Mouse (Mus musculus) frontal cortex, postnatal 25 days (tissue): Measurements from ENCODE around the gene Oxct2b.
"Not testable (repeated sequence)": the region's sequence is repeated elsewhere in the genome, so short reads cannot be mapped to it uniquely, and the experiment has no call there.

Experiments used
- DNase-seq, 2 experiments: peaks; one replicate each; pipeline ENCODE4 v3.0.0; 2022; ENCODE audit warnings: low spot score in 2 of 2

Oxct2b gene

GRCm38 (mm10) chr4:123116011-123116410 is at the start of gene Oxct2b:
Gene Oxct2b, plus strand, starts transcription at chr4:123116266.
- no peak for DNase-seq

DNA sequence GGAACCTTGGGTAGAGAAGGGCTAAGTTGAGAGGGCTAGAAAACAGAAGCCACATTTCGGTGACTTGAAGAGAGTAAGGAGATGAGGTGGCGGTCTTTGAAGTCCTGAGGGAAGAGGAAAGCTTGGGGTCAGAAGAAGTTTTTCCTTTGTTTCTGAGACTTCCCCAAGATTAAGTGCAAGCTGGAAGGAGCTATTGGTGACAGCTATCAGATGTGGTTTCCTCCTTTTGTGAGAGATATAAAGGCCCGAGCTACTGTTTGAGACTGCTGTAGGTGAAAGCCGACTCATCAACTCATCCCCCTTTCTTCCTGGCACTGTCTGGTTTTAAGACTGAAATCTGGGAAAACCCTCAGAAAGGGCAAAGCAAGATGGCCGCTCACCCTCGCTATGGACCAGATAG is 47.4 kb upstream of the Oxct2b start:
- DNase-seq: no peak

DNA sequence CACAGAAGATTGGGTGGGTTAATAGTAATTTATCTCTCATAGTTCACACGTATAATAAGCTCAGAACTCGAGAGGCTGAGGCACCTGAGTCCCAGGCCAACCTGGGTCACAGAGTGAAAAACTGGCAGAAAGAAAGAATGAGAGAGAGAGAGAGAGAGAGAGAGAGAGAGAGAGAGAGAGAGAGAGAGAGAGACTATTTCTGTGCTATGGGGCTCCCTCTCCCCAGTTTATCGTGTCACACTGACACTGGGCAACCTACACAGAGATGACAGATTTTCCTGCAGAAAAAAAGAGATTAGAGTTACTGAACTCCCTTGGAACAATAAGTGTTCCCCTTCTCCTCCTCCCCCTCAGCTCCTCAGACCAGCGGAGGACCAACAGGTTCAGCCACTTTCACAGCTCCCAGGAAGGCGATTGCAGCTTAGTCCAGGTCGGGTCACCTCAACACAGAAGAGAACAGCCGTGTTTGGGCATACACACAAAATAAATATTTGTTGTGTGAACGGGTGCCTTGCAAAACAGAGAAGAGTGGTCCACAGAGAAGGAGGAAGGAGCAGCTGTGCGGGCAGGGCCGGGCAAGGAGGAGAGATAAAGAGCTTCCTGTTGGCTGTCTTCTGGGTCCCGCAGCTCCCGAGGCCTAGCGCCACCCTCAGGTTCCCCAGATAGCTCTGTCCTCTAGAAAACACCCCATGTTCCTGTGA is 44.6 kb upstream of the Oxct2b start:
- no peak for DNase-seq

GRCm38 (mm10) chr4:123076928-123077327 is 39.1 kb upstream of the Oxct2b start:
- no peak for DNase-seq

DNA sequence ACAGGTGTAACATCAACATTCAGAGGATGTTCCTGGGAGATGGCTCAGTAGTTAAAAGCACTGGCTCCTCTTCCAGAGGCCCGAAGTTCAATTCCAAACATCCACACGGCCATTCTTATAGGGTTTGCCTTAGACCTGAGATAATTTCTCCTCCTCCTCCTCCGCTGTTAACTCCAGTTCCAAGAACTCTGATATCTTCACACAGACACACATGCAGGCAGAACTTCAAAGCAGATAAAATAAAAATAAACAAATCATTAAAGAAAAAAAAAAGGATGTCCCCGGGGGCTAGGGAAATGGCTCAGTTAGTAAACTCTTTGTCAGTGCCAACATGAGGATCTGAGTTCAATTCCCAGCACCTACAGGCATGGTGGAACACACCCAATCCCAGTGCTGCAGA is 37.8 kb upstream of the Oxct2b start:
- no peak for DNase-seq

- no peak for DNase-seq
Measured at GRCm38 (mm10) chr4:123080791-123081190, 35.3 kb upstream of the Oxct2b start.

DNA sequence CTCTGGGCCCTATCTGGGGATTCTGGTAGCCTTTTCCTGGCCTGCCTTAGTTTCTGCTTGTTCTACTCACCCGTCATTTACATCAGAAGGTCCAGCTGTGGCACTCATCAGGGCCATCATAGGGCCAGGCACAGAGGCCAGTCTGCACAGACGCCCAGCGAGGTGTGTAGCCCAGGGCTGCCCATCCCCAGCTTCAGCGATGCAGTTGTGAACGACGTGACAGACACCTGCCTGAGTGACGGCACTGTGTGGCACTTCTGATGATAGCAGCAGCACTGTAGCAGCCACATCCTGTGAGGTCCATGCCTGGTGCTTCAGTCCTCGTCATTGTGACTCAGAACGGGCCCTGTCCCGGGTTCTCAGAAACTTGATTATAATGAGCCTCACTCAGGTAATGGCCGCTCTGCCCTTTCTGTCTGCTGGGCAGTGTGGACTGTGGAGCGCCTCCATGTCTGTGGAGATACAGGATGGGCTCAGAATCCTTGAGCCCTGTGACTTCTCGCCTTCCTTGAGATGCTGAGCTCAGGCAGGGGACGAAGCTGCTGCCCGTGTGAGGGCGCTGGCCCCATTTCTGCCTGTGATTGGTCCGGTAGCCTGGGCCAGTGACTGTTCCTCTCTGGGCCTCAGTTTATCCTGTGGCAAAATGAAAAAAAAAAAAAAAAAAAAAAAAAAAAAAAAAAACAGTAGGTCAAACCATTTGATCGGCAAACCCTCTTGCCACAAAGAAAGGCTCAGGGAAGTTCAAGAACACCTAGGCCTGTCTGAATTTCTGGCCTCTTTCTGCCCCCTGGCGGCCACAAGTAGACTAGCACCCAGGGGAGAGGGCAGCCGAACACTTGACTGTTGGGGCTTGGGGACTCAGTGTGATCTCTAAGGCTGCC is 33.5 kb upstream of the Oxct2b start:
- peak; percentile 36 to 50 for DNase-seq

- no peak for DNase-seq
Measured at GRCm38 (mm10) chr4:123083323-123083902, 32.7 kb upstream of the Oxct2b start.

- no peak for DNase-seq
Measured at GRCm38 (mm10) chr4:123085290-123085689, 30.8 kb upstream of the Oxct2b start.

GRCm38 (mm10) chr4:123086381-123086780 is 29.7 kb upstream of the Oxct2b start:
- DNase-seq: no peak

DNA sequence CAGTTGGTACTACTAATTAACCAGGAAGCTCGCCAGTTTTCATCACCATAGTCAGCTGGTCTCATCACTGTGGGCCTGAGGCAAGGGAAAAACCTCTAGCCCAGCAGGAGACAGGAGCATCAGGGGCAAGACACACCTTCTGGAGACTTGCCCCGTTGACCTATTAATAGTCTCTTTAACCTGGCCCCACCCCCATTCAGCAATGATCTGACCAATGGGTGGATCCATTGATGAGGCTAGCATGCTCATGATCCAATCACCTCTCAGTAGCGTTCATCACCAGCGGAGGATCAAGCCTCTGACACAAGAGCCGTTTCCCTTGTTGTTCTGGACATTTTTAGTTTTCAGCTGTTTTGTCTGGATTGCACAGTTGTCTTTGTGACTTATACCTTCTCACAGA is 23.4 kb upstream of the Oxct2b start:
- no peak for DNase-seq

GRCm38 (mm10) chr4:123093064-123093776 is 22.8 kb upstream of the Oxct2b start:
- DNase-seq: no peak

- DNase-seq: no peak
Measured at GRCm38 (mm10) chr4:123093869-123094268, 22.2 kb upstream of the Oxct2b start.

DNA sequence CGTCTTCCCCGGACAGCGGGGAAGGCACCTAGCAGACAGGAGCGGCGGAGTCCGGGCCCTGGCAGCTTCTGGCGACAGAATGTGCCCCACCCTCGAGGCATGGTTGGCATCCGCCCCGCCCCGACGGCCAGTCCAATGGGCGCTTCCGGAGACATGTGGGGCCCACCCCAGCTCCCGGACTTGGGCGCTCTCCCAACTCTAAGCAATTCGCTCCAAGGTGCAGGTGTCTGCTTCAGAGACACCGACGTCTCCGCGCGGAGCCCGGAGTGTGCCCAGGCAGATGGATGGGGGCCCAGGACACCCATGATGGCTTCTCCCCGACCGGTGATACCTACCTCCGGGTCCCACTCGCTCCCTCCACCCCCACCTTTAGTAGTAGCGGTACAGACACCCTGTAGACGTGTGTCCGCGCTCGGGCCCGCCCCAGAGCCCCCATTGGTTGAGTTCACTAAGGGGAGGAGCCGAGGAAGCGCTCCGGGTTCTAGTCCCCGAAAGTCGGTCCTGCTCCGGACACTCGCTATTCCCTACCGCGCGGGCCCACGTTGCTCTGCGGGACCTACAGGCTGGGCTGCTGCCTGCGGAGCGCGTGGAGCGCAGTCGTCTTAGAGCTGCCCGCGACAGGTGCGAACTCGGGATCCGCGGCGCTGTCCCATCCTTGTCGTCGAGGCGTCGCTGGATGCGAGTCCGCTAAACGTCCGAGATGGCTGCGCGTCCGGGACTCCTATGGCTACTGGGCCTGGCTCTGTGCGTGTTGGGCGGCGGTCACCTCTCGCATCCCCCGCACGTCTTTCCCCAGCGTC is 11.2 kb upstream of the Oxct2b start, which contains the start of gene Bmp8b:
Bmp8b (plus strand) TSS at position 515 of the 800 bp plus-strand sequence.
- DNase-seq: no peak

DNA sequence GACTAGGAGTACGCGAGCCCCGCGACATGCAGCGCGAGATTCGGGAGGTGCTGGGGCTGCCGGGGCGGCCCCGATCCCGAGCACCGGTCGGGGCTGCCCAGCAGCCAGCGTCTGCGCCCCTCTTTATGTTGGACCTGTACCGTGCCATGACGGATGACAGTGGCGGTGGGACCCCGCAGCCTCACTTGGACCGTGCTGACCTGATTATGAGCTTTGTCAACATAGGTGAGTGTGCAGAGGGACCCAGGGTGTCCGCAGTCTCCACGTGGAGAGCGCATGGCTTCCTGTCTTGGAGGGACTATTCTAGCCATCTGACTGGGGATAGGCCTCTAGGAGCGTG is 10.6 kb upstream of the Oxct2b start:
- DNase-seq: no peak

DNA sequence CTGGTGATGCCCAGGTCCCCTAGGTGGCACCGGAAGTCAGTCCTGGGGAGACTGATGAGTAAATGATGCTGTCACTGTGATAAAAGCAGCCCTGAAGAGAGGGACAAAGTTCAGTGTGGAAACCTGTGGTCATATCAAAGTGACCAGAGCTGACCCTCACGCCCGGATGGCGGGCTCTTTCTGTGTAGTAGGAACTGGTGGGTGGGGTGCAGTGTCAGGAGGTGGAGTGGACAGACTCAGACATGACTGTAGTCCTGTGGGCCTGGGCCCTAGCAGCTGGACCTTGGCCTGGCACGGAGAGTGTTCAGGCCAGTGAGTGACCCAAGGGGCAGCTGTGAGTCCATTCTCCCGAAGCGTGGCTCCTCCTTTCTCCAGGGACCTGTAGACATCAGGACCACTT is 10.1 kb upstream of the Oxct2b start:
- DNase-seq: not testable (repeated sequence)

- DNase-seq: no peak
Measured at GRCm38 (mm10) chr4:123106864-123107263, 9.2 kb upstream of the Oxct2b start.

GRCm38 (mm10) chr4:123108056-123108455 is 8.0 kb upstream of the Oxct2b start:
- DNase-seq: no peak

- DNase-seq: no peak
Measured at GRCm38 (mm10) chr4:123110751-123111150, 5.3 kb upstream of the Oxct2b start.

GRCm38 (mm10) chr4:123111275-123111983 is 4.6 kb upstream of the Oxct2b start:
- DNase-seq: not testable (repeated sequence)
